Mouse (Mus musculus): ENCODE results near the gene Pmm1.
"Not testable (repeated sequence)": the region's sequence is repeated elsewhere in the genome, so short reads cannot be mapped to it uniquely, and the experiment has no call there.

Gene Pmm1

DNA sequence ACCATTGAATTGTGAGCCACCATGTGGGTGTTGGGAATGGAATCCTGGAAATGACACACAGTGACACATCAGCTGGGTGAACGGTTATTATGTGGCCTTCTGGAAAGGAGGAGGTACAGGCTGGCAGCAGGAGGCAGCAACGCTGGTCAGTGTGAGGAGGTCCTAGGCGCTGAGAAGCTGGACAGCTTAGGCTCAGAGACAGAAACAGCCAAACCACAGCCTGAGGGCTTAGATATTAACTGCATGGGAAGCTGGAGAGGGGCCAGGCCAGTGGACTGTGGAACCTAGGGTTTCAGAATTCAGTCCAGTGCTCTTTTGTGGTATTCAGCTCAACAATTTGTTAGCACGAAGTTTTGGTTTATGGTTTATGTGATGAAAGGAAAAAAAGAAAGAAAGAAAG lies 33.0 kb downstream of the Pmm1 start:
- no peak for DNase-seq (ENCODE audit: low read depth)

DNA sequence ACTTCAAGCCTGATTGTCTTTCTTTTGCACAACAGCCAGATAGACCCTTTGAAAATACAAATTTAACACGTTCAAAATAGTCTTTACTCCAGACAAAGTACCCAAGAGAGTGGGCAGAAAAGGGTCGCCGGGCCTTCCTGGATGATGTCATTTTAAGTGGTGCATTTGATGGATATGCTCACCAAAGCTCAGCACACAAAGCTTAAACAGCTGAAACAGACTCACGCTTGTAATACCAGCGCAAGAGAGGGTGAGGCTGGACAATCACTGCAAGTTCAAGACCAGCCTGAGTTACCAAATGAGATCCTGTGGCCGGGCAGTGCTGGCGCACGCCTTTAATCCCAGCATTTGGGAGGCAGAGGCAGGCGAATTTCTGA lies 34.3 kb downstream of the Pmm1 start:
- DNase-seq (ENCODE audit: low read depth) = no peak

DNA sequence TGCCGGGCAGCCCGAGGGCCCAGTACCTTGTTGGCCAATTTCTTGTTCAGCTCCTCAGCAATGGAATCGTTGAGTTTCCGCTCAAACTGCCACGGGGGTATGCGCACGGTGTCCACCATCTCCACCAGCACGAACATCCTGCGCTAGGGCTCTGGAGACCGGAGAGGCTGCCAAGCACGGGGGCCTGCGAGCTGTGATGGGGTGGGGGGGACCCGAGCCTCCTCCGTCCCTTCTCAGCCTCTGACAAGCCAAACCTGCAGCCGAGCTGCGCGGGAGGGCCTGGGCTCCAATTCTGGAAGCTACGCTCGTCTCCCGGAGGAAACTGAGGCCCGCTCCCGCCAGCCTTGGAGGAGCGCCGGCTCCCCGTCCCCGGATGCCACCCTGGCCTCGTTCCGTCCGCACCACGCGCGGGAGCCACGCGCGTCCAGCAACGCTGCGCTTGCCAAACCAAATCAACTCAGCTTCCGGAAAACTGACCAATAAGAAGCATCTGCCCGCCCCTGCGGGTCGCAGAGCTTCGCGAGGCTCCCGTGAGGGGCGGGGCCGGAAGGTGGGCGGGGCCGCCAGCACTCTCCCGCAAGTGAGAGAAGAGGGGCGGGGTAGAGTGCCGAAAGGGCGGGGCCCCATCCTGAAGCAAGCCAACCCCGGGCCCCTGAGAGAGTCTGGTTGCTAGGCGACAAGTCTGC lies 34.8 kb downstream of the Pmm1 start, which contains the start of gene Polr3h:
TSS of gene Polr3h (minus strand) at position 481 of the 686 bp plus-strand sequence.
- DNase-seq (ENCODE audit: low read depth) = peak; percentile 97

DNA sequence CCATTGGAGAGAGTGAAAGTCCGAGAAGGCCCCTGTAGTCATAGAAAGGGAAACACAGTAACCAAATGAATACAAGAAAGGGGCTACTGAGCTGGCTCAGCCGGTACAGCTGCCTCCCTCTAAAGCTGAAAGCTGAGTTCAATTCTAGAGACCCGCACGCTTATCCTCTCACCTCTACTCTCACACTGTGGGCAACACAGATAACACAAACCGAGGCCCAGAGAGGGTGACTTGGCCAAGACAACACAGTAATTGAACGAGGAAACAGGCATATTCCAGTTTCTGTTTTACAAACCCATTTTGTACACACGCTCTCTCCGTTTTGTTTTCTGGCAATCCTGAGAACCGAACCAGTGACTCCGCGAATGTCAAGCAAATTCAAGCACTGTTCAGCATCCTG lies 35.8 kb downstream of the Pmm1 start:
- DNase-seq (ENCODE audit: low read depth) = no peak

DNA sequence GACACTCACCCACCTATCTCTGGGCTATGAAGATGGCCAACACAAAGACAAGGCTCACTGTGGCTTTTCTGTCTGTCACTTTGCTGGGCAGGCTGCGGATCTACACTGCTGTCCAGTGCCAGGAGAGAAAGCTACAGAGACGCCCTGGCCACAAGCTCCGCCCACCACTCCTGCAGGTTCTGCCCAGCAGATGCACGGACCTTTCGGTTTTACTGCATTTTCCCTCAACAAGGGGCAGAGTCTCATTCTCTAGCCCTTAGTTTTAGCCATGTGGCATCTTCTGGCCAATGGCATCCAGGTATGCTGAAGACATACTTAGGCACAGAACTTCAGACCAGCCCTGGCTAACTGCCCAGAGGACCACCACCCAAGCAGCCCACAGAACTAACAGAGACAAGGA lies 39.5 kb downstream of the Pmm1 start:
- no peak for DNase-seq (ENCODE audit: low read depth)

DNA sequence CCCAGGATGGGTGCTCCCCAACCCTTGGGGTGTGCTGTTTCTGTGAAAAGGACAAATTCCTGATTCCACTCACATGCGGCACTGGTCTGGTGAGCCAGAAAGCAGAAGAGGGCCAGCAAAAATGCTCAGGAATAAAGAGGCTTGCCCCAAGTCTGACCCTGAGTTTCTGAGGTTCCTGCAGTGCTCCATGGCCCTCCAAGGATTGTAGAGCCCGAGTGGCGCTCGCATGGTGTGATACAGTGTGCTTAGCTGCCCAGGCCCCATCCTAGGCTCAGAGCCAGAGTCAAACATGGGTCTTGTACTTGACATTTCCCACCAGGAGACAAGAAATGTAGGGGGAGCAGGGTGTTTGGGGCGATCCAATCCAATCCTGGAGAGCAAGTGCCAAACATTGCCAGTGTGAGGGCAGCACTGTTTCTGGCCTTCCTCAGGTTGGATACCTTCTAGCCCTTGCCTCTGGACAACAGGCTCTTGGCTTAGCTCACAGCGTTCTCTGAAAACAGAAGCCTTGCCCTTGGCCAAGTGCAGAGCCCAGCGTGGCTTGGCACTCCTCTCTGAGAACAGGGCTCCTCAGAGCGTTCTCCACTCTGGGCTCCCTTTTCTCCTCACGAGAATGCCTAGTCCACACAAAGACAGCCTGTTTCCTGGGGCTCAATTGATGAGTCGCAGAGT lies 40.0 kb downstream of the Pmm1 start:
- no peak for DNase-seq (ENCODE audit: low read depth)

DNA sequence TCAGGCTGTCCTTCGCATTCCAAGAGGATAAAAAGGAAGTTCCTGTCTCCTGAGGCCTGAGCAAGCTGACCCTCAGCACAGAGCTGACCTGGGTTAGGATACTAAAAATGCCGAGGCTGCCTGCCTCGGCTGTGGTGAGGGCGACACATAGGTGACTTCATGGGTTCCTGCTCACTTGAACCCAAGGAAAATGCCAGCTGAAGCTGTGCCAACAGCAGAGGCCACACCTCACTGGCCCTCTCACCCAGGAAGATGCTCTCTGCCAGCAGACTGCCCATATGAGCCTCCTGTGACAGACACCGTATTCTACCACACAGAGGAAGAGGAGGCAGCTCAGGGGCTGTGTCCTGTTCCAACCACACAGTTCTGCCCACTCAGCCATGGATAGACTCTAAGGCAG lies 41.7 kb downstream of the Pmm1 start:
- DNase-seq (ENCODE audit: low read depth) = no peak

DNA sequence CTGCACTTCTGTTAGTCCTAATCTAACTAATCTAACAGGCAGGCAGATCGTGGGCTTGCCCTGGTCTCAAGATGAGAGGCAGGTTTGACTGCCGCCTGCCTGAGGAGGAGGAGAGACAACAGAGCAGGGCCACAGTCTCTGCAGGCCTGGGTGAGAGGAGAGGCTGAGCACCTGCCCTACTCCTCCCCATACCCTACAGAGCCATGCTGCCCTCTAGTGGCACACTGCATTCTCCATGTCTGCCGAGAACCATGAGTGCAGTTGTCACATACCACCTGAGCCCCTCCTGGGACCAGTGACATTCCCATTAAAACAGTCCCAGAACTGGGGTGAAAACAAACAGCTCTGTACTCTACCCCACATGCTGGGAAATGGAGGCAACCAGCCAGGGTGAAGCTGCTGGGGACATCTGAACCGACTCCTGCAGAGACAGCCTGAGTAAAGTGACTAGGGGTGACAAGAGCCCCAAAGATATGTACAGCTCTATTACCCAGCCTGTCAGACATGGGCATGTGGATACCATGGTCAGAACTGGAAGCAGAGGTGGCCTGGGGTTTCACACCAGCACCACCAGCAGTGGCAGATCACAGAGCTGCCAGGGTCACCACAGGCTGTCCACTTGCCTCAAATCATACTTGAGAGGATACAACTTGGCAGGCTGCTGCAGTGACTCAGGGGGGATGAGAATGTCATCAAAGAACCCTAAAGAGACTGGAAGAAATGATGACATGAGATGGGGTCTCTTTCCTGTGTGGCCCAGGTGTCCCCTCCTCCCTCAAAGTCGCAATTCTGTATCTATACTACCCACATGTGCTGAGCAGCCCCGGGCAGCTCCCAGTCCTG lies 42.9 kb downstream of the Pmm1 start:
- DNase-seq (ENCODE audit: low read depth) = peak; percentile 81

DNA sequence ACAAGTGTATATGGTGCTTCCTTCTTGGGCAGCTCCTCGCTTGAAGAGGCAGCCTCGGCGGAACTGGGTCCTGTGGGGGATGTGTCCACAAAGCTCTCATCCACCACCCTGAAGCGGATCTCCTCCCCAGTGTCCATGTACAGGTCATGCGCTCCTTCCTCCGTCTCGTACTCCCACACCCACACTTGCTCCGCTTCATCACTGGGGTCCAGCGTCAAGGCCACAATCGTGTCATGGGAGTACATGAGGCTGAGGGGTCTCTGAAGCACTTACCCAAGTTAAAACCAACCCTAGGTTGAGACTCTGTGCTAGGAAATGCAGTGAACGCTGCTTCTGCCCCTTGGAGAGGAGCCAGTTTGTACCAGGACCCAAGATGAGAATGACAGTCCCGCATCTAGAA lies 43.5 kb downstream of the Pmm1 start:
- DNase-seq (ENCODE audit: low read depth) = no peak

DNA sequence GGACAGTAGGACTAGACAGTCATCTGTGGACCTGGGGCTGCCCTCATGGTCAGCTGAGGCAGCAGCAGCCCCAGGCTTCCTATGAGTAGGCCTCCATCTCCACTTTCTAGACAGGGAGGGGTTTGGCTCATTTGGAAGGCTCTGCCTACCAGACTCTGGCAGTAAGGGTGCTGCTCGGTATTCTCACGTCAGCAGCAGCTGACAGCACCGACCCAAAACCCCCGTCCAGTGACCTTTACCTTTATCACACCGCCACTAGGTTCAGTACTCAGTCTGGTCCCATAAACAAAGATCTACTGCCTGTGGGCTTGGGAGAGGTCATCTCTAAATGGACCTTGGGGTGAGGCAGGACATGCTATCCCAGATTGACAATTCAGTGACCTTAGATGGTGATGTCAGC lies 45.1 kb downstream of the Pmm1 start:
- no peak for DNase-seq (ENCODE audit: low read depth)

DNA sequence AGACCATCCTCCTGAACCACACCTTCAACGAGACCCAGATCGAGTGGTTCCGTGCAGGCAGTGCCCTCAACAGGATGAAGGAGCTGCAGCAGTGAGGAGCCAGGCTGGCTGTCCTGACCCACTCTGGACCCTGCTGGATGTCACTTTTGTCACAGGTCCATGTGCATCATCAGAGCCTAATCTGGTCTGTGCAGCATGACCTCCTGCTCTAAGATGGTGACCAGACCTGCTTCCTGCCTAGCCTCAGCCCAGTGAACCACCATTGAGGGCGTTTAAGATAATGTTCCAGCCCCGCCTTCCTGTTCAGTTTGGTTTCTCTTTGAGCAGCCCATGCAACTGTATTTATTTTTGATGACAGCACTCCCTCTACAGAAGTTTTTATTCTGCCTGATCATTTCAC lies 46.1 kb downstream of the Pmm1 start:
- DNase-seq (ENCODE audit: low read depth) = no peak

DNA sequence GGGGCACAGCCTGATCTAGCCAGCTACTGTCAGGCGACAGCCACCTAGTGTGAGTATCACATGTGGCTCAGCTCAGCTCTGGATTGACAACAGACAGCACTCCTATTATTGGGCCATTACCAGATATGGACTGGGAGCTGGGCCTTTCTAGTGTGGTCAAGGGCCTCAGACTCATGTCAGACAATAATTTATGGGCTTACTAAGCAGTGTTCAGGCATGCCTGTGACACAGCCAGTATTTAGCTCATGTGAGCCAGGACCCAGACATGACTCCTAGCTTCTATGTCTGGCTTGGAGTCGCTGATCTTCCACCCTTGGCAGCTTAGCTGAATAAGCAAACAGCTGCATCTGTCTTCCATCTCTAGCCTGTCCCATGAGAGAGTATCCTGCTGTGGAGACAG lies 48.2 kb downstream of the Pmm1 start:
- no peak for DNase-seq (ENCODE audit: low read depth)

DNA sequence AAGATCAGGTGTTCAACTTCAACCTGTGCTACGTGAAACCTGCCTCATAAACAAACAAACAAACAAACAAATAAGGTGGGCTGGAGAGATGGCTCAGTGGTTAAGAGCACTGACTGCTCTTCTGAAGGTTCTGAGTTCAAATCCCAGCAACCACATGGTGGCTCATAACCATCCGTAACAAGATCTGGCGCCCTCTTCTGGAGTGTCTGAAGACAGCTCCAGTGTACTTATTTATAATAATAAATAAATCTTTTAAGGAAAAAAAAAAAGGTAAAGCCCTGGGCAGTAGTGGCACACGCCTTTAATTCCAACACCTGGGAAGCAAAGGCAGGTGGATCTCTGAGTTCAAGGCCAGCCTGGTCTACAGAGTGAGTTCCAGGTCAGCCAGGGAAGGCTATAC lies 52.0 kb downstream of the Pmm1 start:
- DNase-seq (ENCODE audit: low read depth) = not testable (repeated sequence)

DNA sequence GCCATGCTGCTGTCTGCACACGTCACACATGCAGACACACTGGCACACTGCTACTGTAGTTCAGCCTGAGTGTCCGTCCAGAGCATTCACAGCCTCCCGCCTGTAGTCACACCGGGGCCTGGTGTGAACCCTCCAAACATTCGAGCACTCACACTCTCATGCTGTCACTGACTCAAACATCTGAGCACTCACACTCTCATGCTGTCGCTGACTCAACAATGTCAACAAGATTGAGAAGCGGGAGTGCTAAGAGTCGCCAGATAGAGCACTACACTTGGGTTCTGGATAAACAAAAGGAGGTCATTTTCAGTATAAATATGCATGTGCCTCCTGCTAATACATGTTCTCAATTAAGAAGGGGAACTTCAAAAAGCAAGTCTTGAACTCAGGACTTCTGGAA lies 52.8 kb downstream of the Pmm1 start:
- DNase-seq (ENCODE audit: low read depth) = no peak

DNA sequence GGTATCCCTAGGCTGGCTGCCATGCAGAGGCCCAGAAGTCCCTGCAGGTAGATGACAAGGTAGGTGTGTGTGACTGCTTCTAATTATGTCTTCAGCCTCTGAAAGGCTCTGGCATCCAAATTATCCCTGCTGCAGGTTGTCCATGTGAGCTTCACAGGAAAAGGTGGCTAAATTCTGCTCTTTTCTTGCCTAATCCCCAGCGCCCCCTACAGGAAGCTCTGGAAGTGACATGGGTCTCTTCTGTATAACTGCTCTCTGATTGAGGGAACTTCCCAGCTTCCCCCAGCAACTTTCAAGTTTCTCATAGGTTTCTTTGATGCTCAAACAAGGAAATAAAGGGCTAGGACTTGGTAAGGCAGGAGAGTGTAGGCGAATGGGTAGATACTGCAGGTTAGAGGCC lies 55.8 kb downstream of the Pmm1 start:
- DNase-seq (ENCODE audit: low read depth) = peak; percentile 83
